Mouse (Mus musculus) CD4-positive, CD25-positive, alpha-beta regulatory T cell, adult 9 weeks (primary cell): ENCODE measurements around the gene Siglech. TPM values are rescaled to one million over a fixed set of nuclear protein-coding genes. Genes with fewer than 3 reads are reported as not detected.

Experiments
- polyA plus RNA-seq: library from polyadenylated mRNA; unstranded; fragments of 100-300 nt; shearing (Covaris generic); gene quantifications from one replicate; pipeline ENCODE4 v1.2.1, GENCODE M21; 2017

Gene Siglech
- polyA plus RNA-seq, result 0.38 TPM

DNA sequence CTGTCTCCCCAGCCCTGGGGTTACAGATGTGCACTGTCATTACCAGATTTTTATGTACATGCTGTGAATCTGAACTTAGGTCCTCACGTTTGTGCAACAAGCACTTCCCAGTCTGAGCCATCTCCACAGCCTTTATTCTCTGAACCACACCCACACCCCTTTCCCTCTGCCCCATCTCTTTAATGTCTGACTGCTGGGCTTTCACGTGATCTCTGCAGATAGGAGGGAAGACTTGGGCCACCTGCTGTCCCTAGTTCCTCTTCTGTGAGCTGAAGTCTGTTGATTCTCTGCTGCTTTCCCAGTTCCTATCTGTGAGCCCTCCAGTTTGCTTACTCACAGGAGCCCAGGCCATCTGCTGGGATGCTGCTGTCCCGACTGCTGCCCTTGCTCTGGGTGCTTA lies at the start of gene Siglech:
Gene Siglech (plus strand): TSS at position 253 of the 400 bp plus-strand sequence.

DNA sequence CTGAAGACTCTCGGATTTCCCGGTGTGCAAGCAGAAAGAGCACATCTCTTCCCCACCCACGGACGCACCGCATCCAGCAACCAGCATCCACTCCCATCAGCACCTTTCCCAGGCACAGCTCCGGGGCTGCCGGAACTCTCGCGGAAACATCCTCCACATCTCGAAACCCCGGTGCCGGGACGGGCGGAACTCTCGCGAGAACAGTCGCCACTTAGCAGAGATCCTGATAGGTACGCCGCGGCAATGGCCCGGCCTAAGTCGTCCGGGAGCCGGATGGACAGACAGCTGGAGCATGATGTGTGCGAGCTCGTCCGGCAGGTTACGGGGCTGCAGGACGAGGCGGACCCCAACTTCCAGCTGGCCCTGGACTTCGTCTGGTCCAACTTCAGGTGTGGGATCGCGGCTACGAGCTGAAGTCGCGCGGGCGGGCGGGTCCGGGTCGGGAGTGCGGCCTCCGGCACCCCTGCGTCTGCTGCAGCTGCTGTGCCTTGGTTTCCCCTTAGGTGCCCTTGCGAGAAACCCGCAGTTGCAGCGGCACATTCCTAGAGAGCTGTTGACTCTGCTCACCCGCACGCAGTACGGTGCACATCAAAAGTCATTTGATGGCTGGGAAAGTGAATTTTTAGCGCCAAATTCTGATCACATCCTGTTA lies 26.1 kb downstream of the Siglech start, which contains the start of gene Tubgcp5:
Gene Tubgcp5 (plus strand): TSS at position 203 of the 652 bp plus-strand sequence.

Other genes with a start within 250 kb of the Siglech start
- 58.9 TPM for gene Tubgcp5, start 26.0 kb downstream of the Siglech start, polyA plus RNA-seq
- gene Cyfip1, start 73.6 kb downstream of the Siglech start, polyA plus RNA-seq, result 91.1 TPM
- gene Nipa2, start 194.3 kb downstream of the Siglech start, polyA plus RNA-seq, result 23.6 TPM